Mouse (Mus musculus) heart, embryonic 12.5 days (tissue): ENCODE results near the gene Rrp12. TPM values are rescaled to one million over a fixed set of nuclear protein-coding genes. Genes with fewer than 3 reads are reported as not detected.
"Not testable (repeated sequence)": the region's sequence is repeated elsewhere in the genome, so short reads cannot be mapped to it uniquely, and the experiment has no call there.

ENCODE experiments used
- ATAC-seq: fragments of 200-750 bp; cut with Nextera tagmentation; 2 replicates; pipeline ENCODE4 v1.8.0; 2017; ENCODE audit warnings: moderate TSS enrichment, moderate library complexity; ENCODE audit not compliant: insufficient number of reproducible peaks, low FRiP score
- H3K27ac ChIP-seq: fragments of 300-500 bp; sonication (generic); 2 replicates; pipeline ENCODE4 v1.5.1; 2016; ENCODE audit warnings: mild to moderate bottlenecking, moderate library complexity; ENCODE audit not compliant: poor library complexity, severe bottlenecking
- H3K27me3 ChIP-seq: fragments of 300-500 bp; sonication (generic); replicated peaks from 2 replicates; pipeline ENCODE4 v1.6.1; 2016; ENCODE audit warnings: mild to moderate bottlenecking, moderate library complexity
- H3K36me3 ChIP-seq: fragments of 300-500 bp; sonication (generic); 2 replicates; pipeline ENCODE4 v1.6.1; 2016; ENCODE audit warnings: mild to moderate bottlenecking, moderate library complexity
- H3K4me1 ChIP-seq: fragments of 300-500 bp; sonication (generic); replicated peaks from 2 replicates; pipeline ENCODE4 v1.6.1; 2016; ENCODE audit warnings: mild to moderate bottlenecking
- H3K4me2 ChIP-seq: fragments of 300-500 bp; sonication (generic); 2 replicates; pipeline ENCODE4 v1.6.1; 2016; ENCODE audit warnings: mild to moderate bottlenecking, moderate library complexity
- H3K4me3 ChIP-seq: fragments of 300-500 bp; sonication (generic); 2 replicates; pipeline ENCODE4 v1.5.1; 2016; ENCODE audit warnings: mild to moderate bottlenecking
- H3K9ac ChIP-seq: fragments of 300-500 bp; sonication (generic); 2 replicates; pipeline ENCODE4 v1.6.1; 2016; ENCODE audit warnings: mild to moderate bottlenecking, moderate library complexity
- H3K9me3 ChIP-seq: fragments of 300-500 bp; sonication (generic); replicated peaks from 2 replicates; pipeline ENCODE4 v1.6.1; 2016; ENCODE audit warnings: mild to moderate bottlenecking, moderate library complexity
- WGBS: fragments of 180-500 bp; shearing (Covaris S2); methylation state at CpG from one replicate; pipeline ENCODE4 v1.1.7; 2016; 5-methylcytosine and 5-hydroxymethylcytosine counted together
- polyA plus RNA-seq: library from polyadenylated mRNA; unstranded; fragments of >200 nt; fragmentation: Nextera tagmentation; extraction: Ambion mirVana; gene quantifications from 2 replicates; pipeline ENCODE4 v1.2.1, GENCODE M21; 2016

Gene Rrp12
- polyA plus RNA-seq, 1 experiment from 2014 or later: 16.9 TPM

DNA sequence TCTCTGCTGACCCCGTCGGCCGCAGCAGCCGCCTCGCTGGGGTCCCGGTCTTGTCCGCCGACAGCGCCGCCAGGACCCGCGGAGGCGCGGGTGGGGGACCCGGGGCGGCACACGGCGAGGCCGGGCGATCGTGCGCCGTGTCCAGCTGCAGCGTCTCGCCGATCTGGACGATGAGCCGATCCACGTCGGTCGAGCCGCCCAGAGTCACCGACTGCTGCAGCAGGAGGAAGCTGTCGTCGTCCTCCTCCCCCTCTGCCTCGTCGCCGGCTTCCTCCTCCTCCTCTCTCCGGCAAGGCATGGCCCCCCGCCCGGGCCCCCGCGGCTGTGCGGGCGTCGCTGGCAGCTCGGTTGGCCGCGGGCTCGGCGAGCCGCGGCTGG lies 48.4 kb downstream of the Rrp12 start:
- peak; percentile 54 for ATAC-seq
- peak overlapping the region; percentile 76 for H3K27ac ChIP-seq
- H3K36me3 ChIP-seq, H3K4me1 ChIP-seq, H3K27me3 ChIP-seq, H3K9me3 ChIP-seq: not testable (repeated sequence)
- peak overlapping the region; percentile 83 for H3K4me2 ChIP-seq
- peak overlapping the region; percentile 68 for H3K9ac ChIP-seq
- WGBS: under 1% methylated on average over 51 of the region's 53 CpGs
- peak overlapping the region; percentile 65 for H3K4me3 ChIP-seq

GRCm38 (mm10) chr19:41847091-41847581 lies 48.8 kb downstream of the Rrp12 start:
- Histone ChIP-seq H3K9me3 (no peaks in the 10 kb centered on the region), H3K9ac (peak overlapping the region; percentile 68), H3K4me2 (peak overlapping the region; percentile 83), H3K27ac (peak overlapping the region; percentile 76), H3K4me3 (peak overlapping the region; percentile 65), H3K36me3 (no peaks in the 10 kb centered on the region), H3K27me3 (no peaks in the 10 kb centered on the region), H3K4me1 (peaks cover 5% of the 10 kb centered on the region; the same call in 1 of the 2 replicates)
- peak; percentile 26 for ATAC-seq
- WGBS: under 1% methylated on average over 64 of the region's 64 CpGs

DNA sequence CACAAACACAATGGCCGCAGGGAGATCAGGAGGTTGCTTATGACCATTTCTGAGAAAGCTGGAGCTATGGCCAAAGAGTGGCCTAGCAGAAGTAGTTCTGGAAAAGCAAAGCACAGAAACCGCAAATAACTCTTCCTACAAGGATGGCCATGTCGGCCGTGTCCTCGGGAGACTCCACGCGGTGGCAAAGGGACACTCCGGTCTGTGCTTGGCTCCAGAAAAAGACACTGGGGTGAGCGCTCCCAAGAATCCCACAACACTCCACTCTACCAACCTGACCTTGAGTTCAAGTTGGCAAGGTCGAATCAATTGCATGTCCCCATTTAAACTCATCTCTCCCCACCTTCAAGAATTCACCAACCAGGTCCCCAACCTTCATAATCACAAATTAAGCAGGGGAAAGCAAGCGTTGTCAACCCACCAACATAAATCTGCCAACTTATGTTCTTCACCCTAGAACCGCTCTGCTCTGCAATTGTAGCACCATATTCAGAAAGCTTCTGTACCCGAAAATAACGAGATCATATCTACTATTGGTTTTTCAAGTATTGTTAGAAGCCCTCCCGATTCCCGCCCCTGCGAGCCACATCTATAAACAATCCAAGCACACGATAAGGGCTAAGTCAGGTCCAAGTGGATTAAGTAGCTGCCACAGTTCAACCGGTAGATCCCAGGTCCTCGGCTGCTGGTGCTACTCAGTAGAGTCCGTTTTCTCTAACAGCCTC lies 49.4 kb downstream of the Rrp12 start:
- peak overlapping the region; percentile 83 for H3K4me2 ChIP-seq
- no peaks in the 10 kb centered on the region for H3K27me3 ChIP-seq
- H3K36me3 ChIP-seq: no peaks in the 10 kb centered on the region
- H3K4me1 ChIP-seq: peaks cover 6% of the 10 kb centered on the region
- H3K9ac ChIP-seq: peak overlapping the region; percentile 68
- H3K27ac ChIP-seq: no peak overlapping the region
- 9% methylated on average over 21 of the region's 21 CpGs for WGBS
- no peaks in the 10 kb centered on the region for H3K9me3 ChIP-seq
- no peak for ATAC-seq
- peak overlapping the region; percentile 65 for H3K4me3 ChIP-seq

DNA sequence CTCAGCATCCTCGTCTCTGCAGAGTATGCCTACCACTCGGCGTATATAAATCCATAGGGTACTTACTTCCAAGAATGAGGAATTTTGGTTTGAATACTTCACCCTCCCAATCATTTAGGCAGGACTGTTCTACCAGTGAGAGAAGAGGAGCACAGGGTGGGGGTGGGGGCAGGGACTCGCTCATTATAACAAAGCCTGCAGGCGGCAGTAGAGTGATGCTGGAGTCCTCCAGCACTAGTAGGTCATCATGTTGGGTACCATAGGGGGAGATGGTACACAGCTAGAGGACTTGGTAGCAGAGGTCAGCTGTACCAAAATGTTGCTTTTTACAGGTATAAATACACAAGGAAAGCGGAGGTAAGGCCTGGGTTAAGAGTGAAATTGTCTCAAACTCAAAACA lies 51.6 kb downstream of the Rrp12 start:
- H3K4me2 ChIP-seq: no peak overlapping the region
- H3K9ac ChIP-seq: no peak overlapping the region
- ATAC-seq: no peak
- H3K4me3 ChIP-seq: no peak overlapping the region
- no peaks in the 10 kb centered on the region for H3K9me3 ChIP-seq
- H3K27me3 ChIP-seq: no peaks in the 10 kb centered on the region
- 85% methylated on average over 6 of the region's 6 CpGs for WGBS
- H3K4me1 ChIP-seq: peaks cover 13% of the 10 kb centered on the region
- no peaks in the 10 kb centered on the region for H3K36me3 ChIP-seq
- H3K27ac ChIP-seq: no peak overlapping the region

DNA sequence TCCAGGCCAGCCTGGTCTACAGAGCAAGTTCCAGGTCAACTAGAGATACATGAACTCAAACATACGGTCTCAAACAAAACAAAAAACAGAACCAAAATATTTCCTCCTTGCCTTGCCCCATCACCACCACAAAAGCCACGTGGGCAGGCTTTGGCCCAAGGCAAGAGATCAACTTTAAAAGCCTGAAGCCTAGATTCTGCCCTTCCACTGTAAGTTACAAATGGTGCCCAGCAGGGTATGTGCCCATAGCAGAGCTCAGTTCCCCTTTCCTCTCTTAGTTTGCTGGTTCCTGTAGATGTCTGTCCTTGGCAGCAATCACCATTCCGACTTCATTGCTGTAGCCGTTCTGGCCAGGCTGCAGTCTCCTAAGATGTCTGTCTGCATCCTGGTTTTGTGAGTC lies 53.3 kb downstream of the Rrp12 start:
- 71% methylated on average over 4 of the region's 4 CpGs for WGBS
- H3K9me3 ChIP-seq: no peaks in the 10 kb centered on the region
- H3K27ac ChIP-seq: no peak overlapping the region
- H3K27me3 ChIP-seq: no peaks in the 10 kb centered on the region
- no peak overlapping the region for H3K9ac ChIP-seq
- no peaks in the 10 kb centered on the region for H3K36me3 ChIP-seq
- no peak overlapping the region for H3K4me3 ChIP-seq
- H3K4me2 ChIP-seq: no peak overlapping the region
- H3K4me1 ChIP-seq: peaks cover 29% of the 10 kb centered on the region
- no peak for ATAC-seq

GRCm38 (mm10) chr19:41842196-41842595 lies 53.8 kb downstream of the Rrp12 start:
- no peak overlapping the region for H3K4me3 ChIP-seq
- no peak for ATAC-seq
- 85% methylated on average over 4 of the region's 4 CpGs for WGBS
- no peaks in the 10 kb centered on the region for H3K27me3 ChIP-seq
- H3K9ac ChIP-seq: no peak overlapping the region
- H3K4me2 ChIP-seq: no peak overlapping the region
- H3K27ac ChIP-seq: no peak overlapping the region
- peaks cover 34% of the 10 kb centered on the region for H3K4me1 ChIP-seq
- no peaks in the 10 kb centered on the region for H3K9me3 ChIP-seq
- H3K36me3 ChIP-seq: no peaks in the 10 kb centered on the region

DNA sequence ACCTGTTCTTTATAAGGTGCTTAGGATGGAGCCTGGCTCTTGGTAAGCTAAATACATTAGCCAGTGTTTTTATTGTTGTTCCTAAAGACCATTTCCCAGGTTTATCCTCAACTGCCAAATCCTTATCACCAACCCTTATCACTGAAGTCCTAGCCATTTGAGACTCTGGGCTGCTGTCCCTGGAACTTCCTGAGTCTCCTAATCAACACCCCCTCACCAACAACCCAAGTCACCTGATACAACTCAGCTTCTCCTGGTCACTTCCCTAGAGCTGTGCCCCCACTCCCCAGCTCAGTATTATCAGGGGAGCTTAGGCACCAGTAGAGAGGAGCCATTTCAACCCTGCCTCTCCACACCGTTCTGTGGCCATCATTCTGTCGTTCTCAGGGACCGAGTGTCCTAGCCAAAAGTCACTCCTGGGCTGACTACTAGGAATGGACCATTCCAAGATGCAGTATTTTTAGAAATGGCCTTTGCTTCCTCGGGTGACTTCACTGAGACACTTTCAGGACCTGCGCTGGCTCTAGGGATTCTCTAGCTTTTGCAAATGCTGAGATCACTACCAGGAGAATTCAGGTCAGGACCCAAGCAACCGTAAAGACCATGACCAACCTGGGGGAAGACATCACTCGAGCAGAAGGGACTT lies 54.7 kb downstream of the Rrp12 start:
- Histone ChIP-seq H3K9ac (no peak overlapping the region), H3K4me3 (no peak overlapping the region), H3K4me1 (peaks cover 42% of the 10 kb centered on the region), H3K27me3 (no peaks in the 10 kb centered on the region), H3K4me2 (no peak overlapping the region), H3K27ac (no peak overlapping the region), H3K9me3 (no peaks in the 10 kb centered on the region), H3K36me3 (no peaks in the 10 kb centered on the region)
- no peak for ATAC-seq
- WGBS: 34% methylated on average over 7 of the region's 7 CpGs

GRCm38 (mm10) chr19:41839685-41840084 lies 56.3 kb downstream of the Rrp12 start:
- ATAC-seq: no peak
- H3K9me3 ChIP-seq: no peaks in the 10 kb centered on the region
- WGBS: 92% methylated on average over 3 of the region's 3 CpGs
- no peaks in the 10 kb centered on the region for H3K36me3 ChIP-seq
- H3K4me1 ChIP-seq: peaks cover 51% of the 10 kb centered on the region
- no peak overlapping the region for H3K4me2 ChIP-seq
- H3K27ac ChIP-seq: no peak overlapping the region
- no peaks in the 10 kb centered on the region for H3K27me3 ChIP-seq
- H3K4me3 ChIP-seq: no peak overlapping the region
- H3K9ac ChIP-seq: no peak overlapping the region

GRCm38 (mm10) chr19:41838808-41839207 lies 57.2 kb downstream of the Rrp12 start:
- no peak overlapping the region for H3K4me2 ChIP-seq
- H3K27me3 ChIP-seq: no peaks in the 10 kb centered on the region
- H3K4me1 ChIP-seq: peaks cover 51% of the 10 kb centered on the region
- no peaks in the 10 kb centered on the region for H3K36me3 ChIP-seq
- no peaks in the 10 kb centered on the region for H3K9me3 ChIP-seq
- H3K9ac ChIP-seq: no peak overlapping the region
- 33% methylated on average over 6 of the region's 6 CpGs for WGBS
- ATAC-seq: no peak
- no peak overlapping the region for H3K27ac ChIP-seq
- no peak overlapping the region for H3K4me3 ChIP-seq

DNA sequence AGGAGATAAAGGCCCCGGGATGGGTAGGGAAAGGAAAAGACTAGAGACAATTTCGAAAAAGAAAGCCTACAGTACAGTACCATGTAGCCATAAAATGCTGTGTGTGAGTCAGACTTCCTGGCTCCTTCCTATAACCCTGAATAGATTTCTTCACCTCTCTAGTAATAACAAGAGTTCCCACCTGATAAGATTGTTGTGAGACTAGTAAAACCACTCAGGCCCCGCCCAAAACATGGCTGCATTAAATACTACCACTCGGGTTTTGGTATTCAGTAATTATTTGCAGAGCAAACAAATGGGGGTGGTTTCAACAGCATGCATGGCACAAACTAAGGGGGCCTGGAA lies 58.1 kb downstream of the Rrp12 start:
- 0 out of 2 replicates have a peak overlapping the region, but pooled peaks have one; percentile 12 for H3K27ac ChIP-seq
- H3K4me3 ChIP-seq: no peak overlapping the region
- WGBS: 16% methylated on average over 4 of the region's 4 CpGs
- no peaks in the 10 kb centered on the region for H3K36me3 ChIP-seq
- H3K4me1 ChIP-seq: peaks cover 51% of the 10 kb centered on the region
- H3K4me2 ChIP-seq: 0 out of 2 replicates have a peak overlapping the region, but pooled peaks have one; percentile 6
- 0 out of 2 replicates have a peak, but pooled peaks have one; percentile 5 for ATAC-seq
- H3K9ac ChIP-seq: no peak overlapping the region
- no peaks in the 10 kb centered on the region for H3K9me3 ChIP-seq
- H3K27me3 ChIP-seq: no peaks in the 10 kb centered on the region

DNA sequence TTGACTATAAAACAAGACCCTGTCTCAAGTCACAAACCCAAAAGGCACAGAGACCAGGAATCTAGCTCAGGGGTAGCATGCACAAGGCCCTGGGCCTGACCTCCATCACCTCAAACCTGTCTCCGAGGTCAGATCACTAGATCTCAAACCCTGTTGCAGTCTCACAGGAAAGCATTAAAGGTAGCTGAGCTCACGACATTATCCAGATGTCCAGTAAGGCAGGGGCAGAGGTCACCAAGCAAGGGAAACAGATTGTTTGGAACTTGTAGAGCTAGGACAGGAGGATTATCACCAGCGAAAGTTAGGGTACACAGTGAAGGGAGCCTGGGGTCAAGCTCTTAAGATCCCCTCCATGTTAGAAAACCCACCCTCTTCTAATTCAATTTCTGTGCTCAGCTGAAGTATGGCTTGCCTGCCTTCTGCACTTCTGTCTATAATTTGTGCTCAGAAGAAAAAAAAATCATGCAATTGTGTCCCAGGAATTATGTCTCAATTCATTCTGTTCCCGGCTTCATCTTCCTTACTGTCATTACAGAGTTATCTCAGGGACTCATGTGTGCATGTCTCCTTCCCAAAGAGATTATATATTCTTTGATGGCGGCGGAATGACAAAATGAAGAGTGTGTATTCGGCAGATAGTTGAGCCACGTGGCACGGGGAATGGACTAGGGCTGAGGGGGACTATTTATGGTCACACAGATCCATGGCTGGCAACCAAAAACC lies 58.6 kb downstream of the Rrp12 start:
- 0 out of 2 replicates have a peak, but pooled peaks have one; percentile 9 for ATAC-seq
- 22% methylated on average over 9 of the region's 9 CpGs for WGBS
- H3K9ac ChIP-seq: no peak overlapping the region
- no peaks in the 10 kb centered on the region for H3K36me3 ChIP-seq
- H3K27me3 ChIP-seq: peaks cover 5% of the 10 kb centered on the region; the same call in 1 of the 2 replicates
- peaks cover 51% of the 10 kb centered on the region for H3K4me1 ChIP-seq
- 0 out of 2 replicates have a peak overlapping the region, but pooled peaks have one; percentile 12 for H3K27ac ChIP-seq
- H3K4me3 ChIP-seq: no peak overlapping the region
- H3K9me3 ChIP-seq: no peaks in the 10 kb centered on the region
- 0 out of 2 replicates have a peak overlapping the region, but pooled peaks have one; percentile 6 for H3K4me2 ChIP-seq
